Mouse (Mus musculus): ENCODE measurements at regions not wholly inside any gene's neighbourhood (a gene's known extent, or its start where the extent isn't known, plus 50 kb on each side); places are given as distances from the start of the nearest gene placed in this dataset.

GRCm38 (mm10) chr3:79996803-79997202 lies 112.5 kb downstream of the Fam198b start:
- Histone ChIP-seq H3K9me3 (ENCODE audit: control insufficient read depth, low read length) (no peaks in the 10 kb centered on the region), H3K9ac (ENCODE audit: low read length) (no peak overlapping the region), H3K4me1 (ENCODE audit: control insufficient read depth, insufficient read depth, low read length) (no peaks in the 10 kb centered on the region), H3K36me3 (ENCODE audit: control insufficient read depth, insufficient read depth, low read length) (no peaks in the 10 kb centered on the region), H3K27ac (ENCODE audit: low read depth, low read length) (no peak overlapping the region), H3K4me2 (no peak overlapping the region), H3K4me3 (ENCODE audit: low read depth, low read length) (no peak overlapping the region), H3K27me3 (ENCODE audit: control insufficient read depth, insufficient read depth, low read length) (no peaks in the 10 kb centered on the region)
- 84% methylated on average over 3 of the region's 3 CpGs for WGBS
- ATAC-seq (ENCODE audit: low FRiP score) (no peak), DNase-seq (ENCODE audit: low spot score, missing footprints) (no peak)

- Histone ChIP-seq H3K27ac (ENCODE audit: low read depth, low read length) (no peak overlapping the region), H3K9me3 (ENCODE audit: control insufficient read depth, low read length) (no peaks in the 10 kb centered on the region), H3K4me3 (ENCODE audit: low read depth, low read length) (no peak overlapping the region), H3K27me3 (ENCODE audit: control insufficient read depth, insufficient read depth, low read length) (no peaks in the 10 kb centered on the region), H3K4me2 (no peak overlapping the region), H3K9ac (ENCODE audit: low read length) (no peak overlapping the region), H3K36me3 (ENCODE audit: control insufficient read depth, insufficient read depth, low read length) (no peaks in the 10 kb centered on the region), H3K4me1 (ENCODE audit: control insufficient read depth, insufficient read depth, low read length) (no peaks in the 10 kb centered on the region)
- ATAC-seq (ENCODE audit: low FRiP score) (0 out of 2 replicates have a peak, but pooled peaks have one; percentile 27), DNase-seq (ENCODE audit: low spot score, missing footprints) (no peak)
- 46% methylated on average over 6 of the region's 6 CpGs for WGBS
Measured at GRCm38 (mm10) chr3:80002335-80002734, 118.0 kb downstream of the Fam198b start.

GRCm38 (mm10) chr3:80003300-80004090 lies 119.2 kb downstream of the Fam198b start:
- ATAC-seq (ENCODE audit: low FRiP score), result no peak
- Histone ChIP-seq H3K4me1 (ENCODE audit: control insufficient read depth, insufficient read depth, low read length) (no peaks in the 10 kb centered on the region), H3K9ac (ENCODE audit: low read length) (no peak overlapping the region), H3K4me3 (ENCODE audit: low read depth, low read length) (no peak overlapping the region), H3K27ac (ENCODE audit: low read depth, low read length) (no peak overlapping the region), H3K36me3 (ENCODE audit: control insufficient read depth, insufficient read depth, low read length) (no peaks in the 10 kb centered on the region), H3K4me2 (no peak overlapping the region), H3K9me3 (ENCODE audit: control insufficient read depth, low read length) (no peaks in the 10 kb centered on the region), H3K27me3 (ENCODE audit: control insufficient read depth, insufficient read depth, low read length) (no peaks in the 10 kb centered on the region)
- WGBS, result 71% methylated on average over 5 of the region's 5 CpGs
- DNase-seq (ENCODE audit: low spot score, missing footprints), result no peak

- H3K27ac ChIP-seq (ENCODE audit: low read depth, low read length), result no peak overlapping the region
- DNase-seq (ENCODE audit: low spot score, missing footprints) (no peak), ATAC-seq (ENCODE audit: low FRiP score) (no peak)
- no peak overlapping the region for H3K4me2 ChIP-seq
- 87% methylated on average over 3 of the region's 3 CpGs for WGBS
- no peaks in the 10 kb centered on the region for H3K4me1 ChIP-seq (ENCODE audit: control insufficient read depth, insufficient read depth, low read length)
- H3K36me3 ChIP-seq (ENCODE audit: control insufficient read depth, insufficient read depth, low read length), result no peaks in the 10 kb centered on the region
- H3K9ac ChIP-seq (ENCODE audit: low read length), result no peak overlapping the region
- H3K27me3 ChIP-seq (ENCODE audit: control insufficient read depth, insufficient read depth, low read length), result no peaks in the 10 kb centered on the region
- H3K4me3 ChIP-seq (ENCODE audit: low read depth, low read length), result no peak overlapping the region
- H3K9me3 ChIP-seq (ENCODE audit: control insufficient read depth, low read length), result no peaks in the 10 kb centered on the region
Measured at GRCm38 (mm10) chr3:80004556-80004955, 120.2 kb downstream of the Fam198b start.

DNA sequence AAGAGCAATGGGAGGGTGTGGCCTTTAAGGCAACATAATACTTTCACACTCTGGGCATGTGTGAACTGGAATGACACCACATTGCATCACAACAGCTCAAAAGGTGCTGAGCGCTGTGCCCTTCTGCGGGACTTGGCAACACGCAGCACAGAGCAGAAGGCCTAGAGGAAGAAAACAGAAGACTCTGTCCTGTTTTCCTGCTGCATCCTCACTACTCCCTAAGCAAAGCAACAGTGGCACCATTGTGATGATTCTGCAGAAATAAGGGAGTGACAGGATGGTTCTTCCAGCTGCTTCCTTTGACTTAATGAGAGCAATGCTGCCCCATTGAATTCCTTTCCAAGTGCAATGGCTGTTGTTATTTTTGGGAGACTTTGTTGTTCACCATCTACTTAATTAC lies 120.6 kb downstream of the Fam198b start:
- 95% methylated on average over 3 of the region's 3 CpGs for WGBS
- H3K27ac ChIP-seq (ENCODE audit: low read depth, low read length), result no peak overlapping the region

DNA sequence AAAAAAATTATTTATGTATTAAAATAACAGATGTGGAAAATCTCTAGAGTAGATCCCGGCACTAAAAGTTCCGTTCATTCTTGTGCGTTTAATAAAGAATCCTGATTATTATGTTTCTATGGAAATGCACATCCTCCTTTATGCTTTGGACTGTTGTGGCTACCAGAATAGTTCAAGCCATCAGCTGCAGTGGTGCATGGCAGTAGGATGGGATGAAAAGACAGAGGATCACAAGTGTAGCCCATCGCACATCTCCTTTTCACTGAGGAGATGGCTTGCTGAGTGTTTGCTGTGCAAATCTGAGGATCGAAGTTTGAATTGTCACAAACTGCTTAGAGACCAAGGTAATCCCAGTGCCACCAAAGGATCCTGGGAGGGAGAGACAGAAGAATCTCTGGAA lies 121.0 kb downstream of the Fam198b start:
- no peak for DNase-seq (ENCODE audit: low spot score, missing footprints)
- no peaks in the 10 kb centered on the region for H3K9me3 ChIP-seq (ENCODE audit: control insufficient read depth, low read length)
- no peak overlapping the region for H3K9ac ChIP-seq (ENCODE audit: low read length)
- H3K36me3 ChIP-seq (ENCODE audit: control insufficient read depth, insufficient read depth, low read length), result no peaks in the 10 kb centered on the region
- H3K4me1 ChIP-seq (ENCODE audit: control insufficient read depth, insufficient read depth, low read length), result no peaks in the 10 kb centered on the region
- ATAC-seq (ENCODE audit: low FRiP score), result no peak
- H3K4me2 ChIP-seq, result no peak overlapping the region
- whole genome bisulfite sequencing, result 89% methylated on average over 5 of the region's 5 CpGs
- no peaks in the 10 kb centered on the region for H3K27me3 ChIP-seq (ENCODE audit: control insufficient read depth, insufficient read depth, low read length)
- H3K27ac ChIP-seq (ENCODE audit: low read depth, low read length), result no peak overlapping the region
- no peak overlapping the region for H3K4me3 ChIP-seq (ENCODE audit: low read depth, low read length)

More for the DNA sequence above, 120.6 kb downstream of the Fam198b start:
- ATAC-seq (ENCODE audit: low FRiP score) (no peak), DNase-seq (ENCODE audit: low spot score, missing footprints) (no peak)
- Histone ChIP-seq H3K9ac (ENCODE audit: low read length) (no peak overlapping the region), H3K9me3 (ENCODE audit: control insufficient read depth, low read length) (no peaks in the 10 kb centered on the region), H3K36me3 (ENCODE audit: control insufficient read depth, insufficient read depth, low read length) (no peaks in the 10 kb centered on the region), H3K4me3 (ENCODE audit: low read depth, low read length) (no peak overlapping the region), H3K4me1 (ENCODE audit: control insufficient read depth, insufficient read depth, low read length) (no peaks in the 10 kb centered on the region), H3K27me3 (ENCODE audit: control insufficient read depth, insufficient read depth, low read length) (no peaks in the 10 kb centered on the region), H3K4me2 (no peak overlapping the region)

GRCm38 (mm10) chr3:80006263-80006662 lies 121.9 kb downstream of the Fam198b start:
- H3K4me3 ChIP-seq (ENCODE audit: low read depth, low read length), result no peak overlapping the region
- ATAC-seq (ENCODE audit: low FRiP score), result no peak
- no peak for DNase-seq (ENCODE audit: low spot score, missing footprints)
- no peaks in the 10 kb centered on the region for H3K4me1 ChIP-seq (ENCODE audit: control insufficient read depth, insufficient read depth, low read length)
- no peak overlapping the region for H3K4me2 ChIP-seq
- H3K27me3 ChIP-seq (ENCODE audit: control insufficient read depth, insufficient read depth, low read length), result no peaks in the 10 kb centered on the region
- no peak overlapping the region for H3K9ac ChIP-seq (ENCODE audit: low read length)
- H3K36me3 ChIP-seq (ENCODE audit: control insufficient read depth, insufficient read depth, low read length), result no peaks in the 10 kb centered on the region
- 92% methylated on average over 5 of the region's 5 CpGs for WGBS
- H3K27ac ChIP-seq (ENCODE audit: low read depth, low read length), result no peak overlapping the region
- no peaks in the 10 kb centered on the region for H3K9me3 ChIP-seq (ENCODE audit: control insufficient read depth, low read length)

- Histone ChIP-seq H3K9ac (ENCODE audit: low read length) (no peak overlapping the region), H3K4me1 (ENCODE audit: control insufficient read depth, insufficient read depth, low read length) (no peaks in the 10 kb centered on the region), H3K27ac (ENCODE audit: low read depth, low read length) (no peak overlapping the region), H3K36me3 (ENCODE audit: control insufficient read depth, insufficient read depth, low read length) (no peaks in the 10 kb centered on the region), H3K4me2 (no peak overlapping the region), H3K9me3 (ENCODE audit: control insufficient read depth, low read length) (no peaks in the 10 kb centered on the region), H3K4me3 (ENCODE audit: low read depth, low read length) (no peak overlapping the region), H3K27me3 (ENCODE audit: control insufficient read depth, insufficient read depth, low read length) (no peaks in the 10 kb centered on the region)
- WGBS, result 82% methylated on average over 4 of the region's 4 CpGs
- DNase-seq (ENCODE audit: low spot score, missing footprints), result no peak
- ATAC-seq (ENCODE audit: low FRiP score), result no peak
Measured at GRCm38 (mm10) chr3:80007006-80007405, 122.7 kb downstream of the Fam198b start.

GRCm38 (mm10) chr3:80009275-80009674 lies 124.9 kb downstream of the Fam198b start:
- Histone ChIP-seq H3K27ac (ENCODE audit: low read depth, low read length) (no peak overlapping the region), H3K36me3 (ENCODE audit: control insufficient read depth, insufficient read depth, low read length) (no peaks in the 10 kb centered on the region), H3K9me3 (ENCODE audit: control insufficient read depth, low read length) (no peaks in the 10 kb centered on the region), H3K27me3 (ENCODE audit: control insufficient read depth, insufficient read depth, low read length) (no peaks in the 10 kb centered on the region), H3K4me3 (ENCODE audit: low read depth, low read length) (no peak overlapping the region), H3K4me1 (ENCODE audit: control insufficient read depth, insufficient read depth, low read length) (no peaks in the 10 kb centered on the region), H3K9ac (ENCODE audit: low read length) (no peak overlapping the region), H3K4me2 (no peak overlapping the region)
- DNase-seq (ENCODE audit: low spot score, missing footprints), result no peak
- WGBS, result 85% methylated on average over 1 of the region's 1 CpGs
- no peak for ATAC-seq (ENCODE audit: low FRiP score)

Measured in midbrain, embryonic 11.5 days (tissue).